Mouse (Mus musculus) splenic B cell, adult 2 months (primary cell): ENCODE data around the gene Reg4.

Source experiments
- DNase-seq: peaks from one replicate; pipeline ENCODE4 v3.0.0-alpha.2; 2011; ENCODE audit warnings: low read depth, low spot score
- H3K27me3 ChIP-seq: 2 replicates; pipeline ENCODE4 v1.6.1; 2012; ENCODE audit warnings: mild to moderate bottlenecking, low read length, moderate library complexity, mixed read lengths; ENCODE audit not compliant: control insufficient read depth, poor library complexity, insufficient read depth, severe bottlenecking
- H3K36me3 ChIP-seq: 2 replicates; pipeline ENCODE4 v1.6.1; 2012; ENCODE audit warnings: mild to moderate bottlenecking, low read length, moderate library complexity, mixed read lengths; ENCODE audit not compliant: control insufficient read depth, poor library complexity, insufficient read depth, severe bottlenecking

Gene Reg4

DNA sequence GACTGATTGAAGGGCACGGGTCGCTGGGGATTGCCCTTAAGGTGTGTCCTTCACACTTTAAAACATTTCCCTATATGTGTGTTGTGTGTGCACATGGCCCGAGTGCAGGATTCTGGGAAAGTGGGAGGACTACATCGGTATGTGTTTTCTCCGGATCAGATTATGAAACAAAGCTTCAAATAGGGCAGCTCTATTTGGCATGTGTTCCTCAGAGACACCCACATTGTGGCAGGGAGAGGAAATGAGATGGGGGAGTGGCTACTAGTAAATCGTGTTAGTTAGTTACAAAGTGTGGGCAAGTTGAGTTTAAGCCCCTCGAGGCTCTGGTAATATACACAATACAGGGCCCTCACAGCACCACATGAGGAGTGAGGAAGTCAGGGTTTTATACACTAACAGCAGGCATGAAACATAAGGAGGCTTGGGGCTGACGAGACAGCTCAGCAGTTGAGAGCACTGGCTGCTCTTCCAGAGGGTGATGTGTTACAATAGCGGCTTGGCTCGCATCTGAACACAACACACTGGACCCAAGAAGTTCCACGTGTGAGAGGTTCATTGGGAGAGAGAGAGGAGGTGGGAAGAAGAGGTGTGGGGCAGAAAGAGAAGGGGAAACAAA, 28.0 kb downstream of the Reg4 start:
- DNase-seq, result no peak
- Histone ChIP-seq H3K27me3 (no peaks in the 10 kb centered on the region; the same call in 1 of the 2 replicates), H3K36me3 (no peaks in the 10 kb centered on the region)

DNA sequence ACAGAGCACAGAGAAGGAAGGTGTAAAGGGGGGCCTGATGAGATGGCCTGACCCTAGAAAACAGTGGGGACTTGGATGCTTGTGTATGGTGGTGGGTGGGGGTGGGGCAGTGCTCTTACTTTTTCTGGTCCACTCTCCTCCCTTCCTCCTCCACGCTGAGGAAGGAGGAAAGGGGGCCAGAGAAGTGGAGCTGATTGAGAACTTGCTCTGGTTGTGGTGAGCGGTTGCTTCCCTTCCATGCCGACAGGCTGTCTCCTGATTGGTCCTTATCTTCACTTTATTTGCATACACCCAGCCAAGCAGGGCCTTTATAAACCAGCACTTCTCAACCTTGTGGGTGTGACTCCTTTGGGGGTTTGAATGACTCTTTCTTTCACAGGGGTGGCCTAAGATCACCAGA, 32.1 kb downstream of the Reg4 start:
- no peak for DNase-seq
- H3K27me3 ChIP-seq, result no peaks in the 10 kb centered on the region; the same call in 1 of the 2 replicates
- H3K36me3 ChIP-seq, result no peaks in the 10 kb centered on the region

DNA sequence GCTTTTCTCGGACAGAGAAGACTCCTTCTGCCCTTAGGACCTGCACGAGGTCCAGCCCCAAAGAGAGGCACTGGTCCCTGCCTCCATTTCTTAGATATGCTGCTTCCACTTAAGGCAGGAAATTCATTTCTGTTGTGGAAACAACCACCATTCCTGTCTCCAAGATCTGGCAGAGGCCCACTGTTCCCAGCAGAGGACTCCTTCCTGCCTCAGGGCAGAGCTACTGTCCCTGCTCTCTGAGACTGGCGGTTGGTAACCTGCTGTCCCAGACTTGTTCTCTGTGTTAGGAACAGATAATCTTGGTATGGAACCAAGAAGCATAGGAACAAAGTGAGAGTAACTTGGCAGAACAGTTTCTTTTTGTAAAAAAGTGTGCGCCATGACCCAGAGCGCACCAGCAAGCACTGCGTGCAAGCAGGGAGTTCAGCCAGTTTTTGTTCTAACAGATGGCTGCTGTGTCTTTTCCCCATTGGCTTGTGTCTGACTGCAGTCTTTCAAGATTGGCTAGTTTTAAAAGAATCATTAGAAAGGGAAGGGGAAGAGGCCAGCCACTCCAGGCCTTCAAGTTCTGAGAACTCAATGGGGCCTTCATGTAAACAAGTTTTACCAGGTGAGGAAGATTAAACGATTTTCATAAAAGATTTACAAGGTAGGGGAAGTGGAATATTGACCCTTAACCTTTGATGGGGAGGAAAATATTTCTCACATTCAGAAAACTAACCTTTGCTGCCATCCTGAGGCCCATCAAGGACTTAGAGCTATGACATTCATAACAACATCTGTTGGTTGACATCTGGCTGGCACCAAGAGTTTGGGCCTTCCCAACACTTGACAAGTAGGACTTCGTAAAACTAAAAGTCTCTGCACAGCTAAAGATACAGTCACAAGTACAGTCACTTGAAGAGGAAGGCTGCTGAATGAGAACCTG, 33.0 kb downstream of the Reg4 start:
- no peak for DNase-seq
- no peaks in the 10 kb centered on the region for H3K36me3 ChIP-seq
- H3K27me3 ChIP-seq, result no peaks in the 10 kb centered on the region; the same call in 1 of the 2 replicates

DNA sequence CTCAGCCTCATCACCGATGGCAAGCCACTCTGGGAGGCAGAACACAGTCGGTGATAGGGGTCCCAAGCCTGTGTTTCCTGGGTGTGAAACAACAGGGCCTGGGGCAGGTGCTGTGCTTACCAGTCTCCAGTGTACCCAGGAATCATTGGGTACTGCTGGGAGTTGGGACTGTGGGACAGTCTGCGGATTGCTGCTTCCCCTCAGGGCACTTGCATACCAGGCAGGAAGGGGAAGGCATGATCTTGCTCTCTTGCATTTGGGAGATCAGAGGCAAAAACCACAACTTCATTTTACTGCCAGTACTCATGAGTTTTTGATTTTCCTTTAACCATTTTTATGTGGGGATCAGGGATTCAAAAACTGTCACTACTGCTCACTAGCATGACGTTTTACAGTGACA, 36.8 kb downstream of the Reg4 start:
- Histone ChIP-seq H3K36me3 (no peaks in the 10 kb centered on the region), H3K27me3 (no peaks in the 10 kb centered on the region)
- no peak for DNase-seq

DNA sequence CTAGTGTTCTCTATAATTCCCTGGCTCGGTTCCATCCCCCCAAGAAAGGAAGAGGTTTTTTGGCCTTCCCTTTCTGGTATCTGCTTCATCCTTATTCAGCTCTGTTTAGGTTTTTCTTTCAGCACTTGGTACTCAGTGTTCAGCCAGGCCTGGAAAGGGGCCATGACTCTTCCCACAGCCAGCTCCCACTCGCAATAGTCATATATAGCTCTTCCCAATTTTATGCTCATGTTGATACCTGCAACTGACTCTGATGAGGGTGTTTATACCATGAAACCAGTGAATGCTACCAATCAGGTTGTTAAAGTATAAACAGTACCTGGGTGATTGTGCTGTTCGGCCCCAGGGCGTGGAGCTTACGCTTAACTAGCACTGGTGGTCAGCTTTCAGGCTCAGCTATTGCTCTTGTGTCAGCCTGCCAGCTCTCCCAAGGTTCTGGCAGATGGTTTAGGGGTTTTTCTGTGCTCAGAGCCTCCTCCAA, 37.4 kb downstream of the Reg4 start:
- no peak for DNase-seq
- Histone ChIP-seq H3K36me3 (no peaks in the 10 kb centered on the region), H3K27me3 (no peaks in the 10 kb centered on the region)

DNA sequence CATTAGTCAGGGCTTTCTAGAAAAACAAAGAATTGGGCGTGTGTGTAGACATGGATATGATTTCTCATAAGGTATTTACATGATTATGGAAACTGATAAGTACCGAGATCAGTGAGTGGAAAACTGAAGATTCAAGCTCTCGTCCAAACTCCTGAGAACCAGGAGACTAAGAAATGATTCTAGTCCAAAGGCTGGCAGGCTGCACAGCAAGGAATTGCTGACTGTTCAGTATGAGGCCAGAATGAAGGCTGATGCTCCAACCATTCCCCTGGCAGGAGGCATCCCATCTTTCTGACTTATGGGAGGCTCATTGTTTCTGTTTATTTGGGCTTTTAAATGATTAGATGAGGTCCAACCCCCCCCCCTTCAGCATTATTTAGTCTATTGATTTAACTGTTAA, 38.6 kb downstream of the Reg4 start:
- no peaks in the 10 kb centered on the region for H3K27me3 ChIP-seq
- DNase-seq, result no peak
- no peaks in the 10 kb centered on the region for H3K36me3 ChIP-seq

DNA sequence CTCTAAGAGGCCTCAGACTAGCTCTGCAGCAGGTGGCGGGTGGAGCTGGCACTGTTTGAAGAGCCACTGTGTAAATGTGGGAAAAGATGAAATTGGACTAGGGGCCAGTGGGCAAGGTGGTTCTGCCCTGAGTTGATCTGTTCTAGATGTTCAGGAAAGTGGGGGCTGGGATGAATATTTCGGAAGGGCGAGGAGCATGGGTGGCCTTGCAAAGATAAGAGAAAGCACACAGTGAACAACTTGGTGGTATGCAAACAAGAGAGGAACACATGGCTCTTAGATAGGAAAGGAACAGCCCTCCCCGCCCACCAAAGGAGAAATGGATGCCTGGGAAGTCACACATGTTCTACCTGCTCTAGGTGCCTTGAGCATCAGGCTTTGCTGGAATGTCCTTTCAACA, 39.5 kb downstream of the Reg4 start:
- no peak for DNase-seq
- no peaks in the 10 kb centered on the region for H3K27me3 ChIP-seq
- no peaks in the 10 kb centered on the region for H3K36me3 ChIP-seq

DNA sequence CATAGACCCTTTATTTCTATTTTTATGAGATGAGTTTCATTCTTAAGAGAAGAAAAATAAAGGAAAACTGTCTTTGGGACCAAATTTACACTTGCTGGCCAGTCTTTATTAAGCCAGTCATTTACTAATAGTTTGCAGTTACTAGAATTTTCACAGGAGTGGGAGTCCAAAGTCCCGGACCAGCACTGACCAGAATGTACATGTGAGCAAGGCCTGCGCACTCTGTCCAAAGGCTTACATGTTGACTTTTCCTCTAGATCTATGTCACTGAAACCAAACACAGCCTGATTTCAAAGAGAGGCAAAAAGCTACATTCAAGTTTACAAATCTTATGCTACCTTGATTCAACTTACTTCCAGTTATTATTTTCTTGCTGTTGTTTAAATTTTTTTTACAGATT, 40.2 kb downstream of the Reg4 start:
- DNase-seq, result no peak
- no peaks in the 10 kb centered on the region for H3K27me3 ChIP-seq
- H3K36me3 ChIP-seq, result no peaks in the 10 kb centered on the region

DNA sequence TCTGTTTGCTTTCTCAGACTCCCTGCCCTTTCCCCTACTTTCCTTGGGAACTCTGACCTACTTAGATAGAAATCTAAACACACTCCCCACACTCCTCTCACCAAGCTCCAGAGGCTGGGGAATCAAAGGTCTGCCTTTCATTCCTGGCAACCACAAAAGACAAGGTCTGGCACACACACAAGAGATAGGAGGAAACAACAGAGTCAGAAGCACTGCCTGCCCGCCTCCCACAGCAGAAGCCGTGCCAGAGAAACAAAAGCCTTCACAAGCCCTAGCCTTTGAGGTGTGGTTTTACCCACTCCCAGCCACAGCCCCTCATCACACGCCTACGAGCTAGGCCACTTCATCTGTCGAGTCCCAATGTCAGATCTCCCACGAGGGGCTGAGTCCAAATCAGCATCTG, 45.3 kb downstream of the Reg4 start:
- H3K36me3 ChIP-seq, result no peaks in the 10 kb centered on the region
- no peaks in the 10 kb centered on the region for H3K27me3 ChIP-seq
- no peak for DNase-seq

DNA sequence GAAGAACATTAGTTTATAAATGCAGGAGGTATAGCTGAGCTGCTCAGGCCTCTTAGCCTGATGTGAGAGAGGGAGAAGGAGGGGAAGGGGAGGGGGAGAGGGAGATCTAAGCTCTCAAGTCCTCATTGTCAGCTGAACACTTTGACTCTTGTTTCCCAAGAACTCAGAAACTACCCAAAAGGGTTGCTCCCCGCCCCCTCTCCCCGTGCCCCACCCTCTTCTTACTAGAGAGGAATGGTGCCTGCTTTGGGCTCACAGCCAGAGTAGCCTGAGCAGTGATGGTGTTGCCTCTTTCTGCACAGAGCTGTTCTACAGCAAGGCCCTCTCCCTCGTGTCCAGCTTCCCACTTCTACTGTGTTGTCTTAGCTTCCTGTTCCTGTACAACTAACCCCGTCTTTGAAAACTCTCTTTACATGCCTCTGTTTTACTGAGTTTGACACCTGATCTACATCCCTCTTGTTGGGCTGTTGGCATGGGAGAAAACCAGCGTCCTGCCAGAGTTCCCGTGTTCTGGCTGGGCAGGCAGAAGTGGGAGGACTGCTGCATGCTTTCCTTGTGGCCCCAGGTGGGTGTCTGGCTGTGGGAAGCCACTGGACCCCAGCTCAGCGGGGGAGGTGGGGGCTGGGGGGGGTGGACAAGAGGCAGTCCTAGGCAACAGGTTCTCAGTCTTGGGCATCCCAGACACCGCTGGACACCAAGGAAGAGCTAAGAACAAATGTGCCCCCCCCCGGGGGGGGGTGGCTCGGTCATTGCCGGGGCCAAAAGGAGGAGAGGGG, 51.9 kb downstream of the Reg4 start:
- no peaks in the 10 kb centered on the region for H3K36me3 ChIP-seq
- H3K27me3 ChIP-seq, result no peaks in the 10 kb centered on the region; the same call in 1 of the 2 replicates
- no peak for DNase-seq

DNA sequence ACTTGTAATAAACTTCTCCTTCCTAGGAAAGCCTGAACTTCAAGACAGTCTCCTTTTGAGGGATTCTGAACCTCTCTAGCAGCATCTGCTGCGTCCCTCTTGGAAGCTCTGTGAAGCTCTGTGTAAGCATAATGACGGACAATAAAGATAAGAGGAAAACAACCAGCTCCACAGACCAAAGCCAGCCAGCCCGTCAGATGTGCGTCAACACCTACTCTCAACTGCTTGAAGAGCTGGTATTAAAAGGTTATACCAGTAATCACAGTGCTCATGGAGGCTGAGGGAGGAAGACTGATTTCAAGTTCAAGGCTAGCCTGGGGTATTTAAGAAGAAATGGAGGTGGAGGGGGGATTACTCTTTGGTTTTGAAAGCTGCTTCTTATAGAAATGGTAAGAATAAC, 57.7 kb downstream of the Reg4 start:
- H3K27me3 ChIP-seq, result no peaks in the 10 kb centered on the region
- H3K36me3 ChIP-seq, result no peaks in the 10 kb centered on the region
- no peak for DNase-seq

DNA sequence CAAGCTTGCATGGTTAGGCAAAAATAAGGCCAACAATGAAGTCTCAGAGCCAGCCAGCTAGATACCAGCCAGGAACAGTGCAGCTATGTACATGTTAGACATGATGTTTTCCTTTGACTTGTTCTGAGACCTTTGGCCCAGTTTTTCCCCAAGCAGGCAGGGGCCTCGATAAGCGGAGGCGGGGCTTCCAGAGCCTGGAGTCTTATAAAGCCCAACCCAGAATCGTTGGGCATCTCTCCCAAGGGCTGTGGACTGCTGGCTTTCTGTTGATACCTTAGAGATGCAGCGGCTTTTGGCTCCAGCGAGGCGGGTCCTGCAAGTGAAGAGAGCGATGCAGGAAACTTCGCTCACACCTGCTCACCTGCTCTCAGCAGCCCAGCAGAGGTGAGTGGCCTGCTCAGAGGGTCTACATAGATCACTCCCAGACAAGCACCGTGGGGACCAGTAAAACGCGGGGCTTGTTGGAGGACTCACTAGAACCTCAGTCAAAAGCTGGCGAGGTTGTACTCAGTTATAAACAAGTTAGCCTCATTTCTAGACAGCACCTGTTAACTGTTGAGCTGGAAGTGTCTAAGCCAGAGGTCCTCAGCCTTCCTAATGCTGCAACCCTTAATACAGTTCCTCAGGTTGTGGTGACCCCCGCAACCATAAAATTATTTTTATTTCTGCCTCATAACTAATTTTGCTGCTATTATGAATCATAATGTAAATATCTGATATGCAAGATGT, 58.4 kb downstream of the Reg4 start, which contains the start of gene Hmgcs2:
Hmgcs2 (plus strand) TSS at position 232 of the 729 bp plus-strand sequence.
- DNase-seq, result no peak
- H3K36me3 ChIP-seq, result no peaks in the 10 kb centered on the region
- H3K27me3 ChIP-seq, result no peaks in the 10 kb centered on the region

DNA sequence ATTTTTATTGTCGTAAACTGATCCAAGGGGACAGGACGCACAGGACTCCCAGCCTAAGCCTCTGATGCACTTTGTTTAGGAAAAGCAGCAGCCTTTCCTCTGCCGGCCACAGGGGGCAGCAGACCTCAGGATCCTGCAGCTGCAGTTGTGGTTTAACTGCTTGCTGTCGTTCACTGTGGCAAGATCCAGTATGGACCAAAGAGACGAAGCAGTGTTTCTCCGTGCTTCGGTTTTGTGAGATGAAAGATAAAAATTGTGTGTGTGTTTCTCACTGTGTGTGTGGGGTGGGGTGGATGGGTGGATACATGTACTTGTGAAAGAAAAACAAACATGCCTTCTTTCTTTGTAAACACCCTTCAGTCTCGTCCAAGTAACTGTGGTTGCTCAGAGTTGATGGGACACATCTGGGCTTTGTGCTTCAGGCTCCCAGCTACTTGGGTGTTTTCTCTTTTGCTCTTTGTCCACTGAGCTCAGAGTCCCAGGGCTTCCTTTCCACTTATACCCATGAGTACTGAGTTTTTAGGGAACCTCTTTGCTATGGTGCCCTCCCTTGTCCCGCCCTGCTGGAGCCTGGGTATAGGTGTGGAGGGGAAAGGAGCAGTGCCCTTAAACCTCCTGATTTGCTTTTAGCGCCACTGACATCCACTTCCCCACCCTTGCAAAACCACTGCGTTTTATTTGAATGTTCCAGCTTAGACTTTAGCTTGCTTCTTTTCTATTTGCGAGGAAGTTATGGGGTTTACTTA, 59.1 kb downstream of the Reg4 start:
- peak; percentile 62 for DNase-seq
- Histone ChIP-seq H3K36me3 (no peaks in the 10 kb centered on the region), H3K27me3 (no peaks in the 10 kb centered on the region)

DNA sequence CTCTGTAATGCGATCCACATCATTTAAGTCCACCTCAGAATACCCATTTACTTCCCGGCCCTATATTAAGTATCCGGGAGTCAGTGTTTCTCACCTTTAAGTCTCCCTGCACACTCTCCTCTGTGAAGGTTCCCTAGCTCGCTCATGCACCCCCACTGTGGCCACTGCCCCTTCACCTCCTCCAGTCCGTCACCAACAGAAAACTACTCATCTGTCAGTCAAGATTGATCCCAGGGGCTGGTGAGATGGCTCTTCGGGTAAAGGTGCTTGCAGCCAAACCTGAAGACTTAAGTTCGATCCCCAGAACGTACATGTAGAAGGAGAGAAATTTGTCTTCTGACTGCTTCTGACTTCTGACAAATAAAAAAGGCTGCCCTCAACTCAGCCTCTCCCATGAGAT, 60.5 kb downstream of the Reg4 start:
- Histone ChIP-seq H3K27me3 (no peaks in the 10 kb centered on the region), H3K36me3 (no peaks in the 10 kb centered on the region)
- DNase-seq, result no peak
